Comparison of ENCODE assay signal across 8 mouse cellular contexts in genomic region chr14:55478651-55479599, GRCm38 (mm10). TPM values are rescaled to one million over a fixed set of nuclear protein-coding genes. Genes with fewer than 3 reads are reported as not detected.
DNase-seq lines count a peak whose midpoint lies in the region; ATAC-seq and TF ChIP-seq lines count a peak whose summit lies in the region.

TSS of gene Dhrs4 (plus strand) at chr14:55478758.

- H3K9ac ChIP-seq in forebrain, postnatal 0 days: peak within 1 kb of the TSS; percentile 69
- peak within 1 kb of the TSS; percentile 82 for H3K9ac ChIP-seq in lung, embryonic 14.5 days

- H3K9me3 ChIP-seq in G1E (replicated peaks): no peaks in the 10 kb centered on the region
- no peaks in the 10 kb centered on the region for H3K9me3 ChIP-seq in forebrain, postnatal 0 days (ENCODE audit: low read length)
- H3K9me3 ChIP-seq in lung, embryonic 14.5 days (ENCODE audit: low read depth, low read length): no peaks in the 10 kb centered on the region

- WGBS in forebrain, postnatal 0 days: 2% methylated on average over 38 of the region's 38 CpGs
- WGBS in lung, embryonic 14.5 days: 1% methylated on average over 38 of the region's 38 CpGs

- H3K27ac ChIP-seq in forebrain, postnatal 0 days (ENCODE audit: low read depth, low read length): peak within 1 kb of the TSS; percentile 37; the same call in 1 of the 2 replicates
- peak within 1 kb of the TSS; percentile 95 for H3K27ac ChIP-seq in layer of hippocampus, adult 2 months
- H3K27ac ChIP-seq in lung, embryonic 14.5 days (ENCODE audit: low read depth): peak within 1 kb of the TSS; percentile 89

- ATAC-seq in G1E (ENCODE audit: extremely low read depth, insufficient number of reproducible peaks, low FRiP score, poor library complexity, severe bottlenecking): peak; percentile 81
- ATAC-seq in forebrain, postnatal 0 days: peak; percentile 94
- ATAC-seq in lung, embryonic 14.5 days (ENCODE audit: insufficient read depth): peak; percentile 99
- ATAC-seq in neutrophil, adult 5-6 weeks (ENCODE audit: extremely low read depth, insufficient number of reproducible peaks, low FRiP score, poor library complexity, severe bottlenecking): peak; percentile 85

- peak; percentile 89 for DNase-seq in G1E (ENCODE audit: low spot score)
- DNase-seq in cerebellum, adult 11-12 months: peak; percentile 79
- DNase-seq in forebrain, postnatal 0 days: peak; percentile 85
- DNase-seq in heart, postnatal 36 days: peak; percentile 79 to 82
- DNase-seq in layer of hippocampus, adult 2 months (ENCODE audit: low spot score in 2 of 2): peak; percentile 74 to 79
- peak; percentile 90 for DNase-seq in lung, embryonic 14.5 days
- DNase-seq in testis, postnatal 14 days (ENCODE audit: low spot score): peak; percentile 84

- peak; percentile 58; the same call in 1 of the 2 replicates for TF ChIP-seq CTCF in G1E (IDR thresholded peaks at IDR 0.05; ENCODE audit: low read depth, low read length)
- peak; percentile 74 for TF ChIP-seq CTCF in forebrain, postnatal 0 days (IDR thresholded peaks at IDR 0.05; ENCODE audit: low read depth)
- TF ChIP-seq CTCF in layer of hippocampus, adult 2 months (conservative IDR thresholded peaks at IDR 0.05): peak; percentile 81
- TF ChIP-seq CTCF in lung, embryonic 14.5 days (IDR thresholded peaks at IDR 0.05; ENCODE audit: low read depth): peak; percentile 71

- H3K4me3 ChIP-seq in G1E (ENCODE audit: low read depth, low read length): peak within 1 kb of the TSS; percentile 77
- H3K4me3 ChIP-seq in forebrain, postnatal 0 days (ENCODE audit: low read depth, low read length): peak within 1 kb of the TSS; percentile 54
- H3K4me3 ChIP-seq in layer of hippocampus, adult 2 months: peak within 1 kb of the TSS; percentile 64
- H3K4me3 ChIP-seq in lung, embryonic 14.5 days (ENCODE audit: low read depth, low read length): peak within 1 kb of the TSS; percentile 64

- no peaks in the 10 kb centered on the region for H3K27me3 ChIP-seq in G1E (ENCODE audit: insufficient read depth, low read length)
- H3K27me3 ChIP-seq in forebrain, postnatal 0 days (ENCODE audit: insufficient read depth, low read length): no peaks in the 10 kb centered on the region
- H3K27me3 ChIP-seq in lung, embryonic 14.5 days (ENCODE audit: insufficient read depth, low read length): no peaks in the 10 kb centered on the region

- H3K4me2 ChIP-seq in forebrain, postnatal 0 days (ENCODE audit: low read depth): peak within 1 kb of the TSS; percentile 56
- peak within 1 kb of the TSS; percentile 68 for H3K4me2 ChIP-seq in lung, embryonic 14.5 days

- peaks cover 30% of the 10 kb centered on the region for H3K36me3 ChIP-seq in G1E (replicated peaks)
- no peaks in the 10 kb centered on the region for H3K36me3 ChIP-seq in forebrain, postnatal 0 days (ENCODE audit: insufficient read depth)
- peaks cover 8% of the 10 kb centered on the region for H3K36me3 ChIP-seq in lung, embryonic 14.5 days (ENCODE audit: insufficient read depth)

- H3K4me1 ChIP-seq in G1E (ENCODE audit: insufficient read depth, low read depth, low read length): peaks cover 37% of the 10 kb centered on the region
- 0 out of 2 replicates have a peak, but pooled peaks cover 4% of the 10 kb centered on the region for H3K4me1 ChIP-seq in forebrain, postnatal 0 days (ENCODE audit: insufficient read depth)
- H3K4me1 ChIP-seq in lung, embryonic 14.5 days (ENCODE audit: insufficient read depth): peaks cover 6% of the 10 kb centered on the region; the same call in 1 of the 2 replicates

- intact Hi-C loops in heart, postnatal 36 days (cut with DNase I): loop anchor here (5.0 kb wide), 1 partner anchor 78 kb away; no protein-coding TSS in a partner anchor

RNA-seq across cellular contexts. Expression of gene Dhrs4, which starts in this region (rescaled TPM):
- total RNA-seq in G1E (2014; fragmentation: Nextera tagmentation): 15.5 and 21.1 TPM in 2 replicates
- 47.7 TPM in 2 replicates for total RNA-seq in G1E (2017)
- 37.4 and 42.8 TPM in 2 replicates for polyA plus RNA-seq in G1E (2012)
- 11.9 and 14.8 TPM in 2 replicates for total RNA-seq in forebrain, postnatal 0 days (2014; rRNA removed)
- 20.9 and 22.2 TPM in 2 replicates for polyA plus RNA-seq in forebrain, postnatal 0 days (2015; fragmentation: Nextera tagmentation; extraction: Ambion mirVana)
- 100 to 1,000 TPM; 118 to 130 TPM for total RNA-seq in heart, postnatal 36 days (2021)
- total RNA-seq in layer of hippocampus, adult 2 months (2021): 10 to 100 TPM; 18.6 to 23.7 TPM
- polyA plus RNA-seq in lung, embryonic 14.5 days (2014; fragmentation: Nextera tagmentation; extraction: Ambion mirVana): 66.6 and 68.6 TPM in 2 replicates
- 22.9 and 24.1 TPM in 2 replicates for total RNA-seq in neutrophil, adult 5-6 weeks (2017)

Comparison
In these comparisons a context has a peak if more than half of its experiments do, and no peak if none do; other contexts are left out.
1. Peak in every context shown above with its lines: DNase-seq, ATAC-seq, H3K4me3 ChIP-seq and H3K27ac ChIP-seq.
2. H3K27ac ChIP-seq: peak in every context shown above with its lines; median percentile 95 in layer of hippocampus, adult 2 months; 89 in lung, embryonic 14.5 days; 37 in forebrain, postnatal 0 days.